Mouse (Mus musculus) CH12.LX (cell line): Measurements from ENCODE around the gene Stx8.

Source experiments
- BHLHE40 ChIP-seq: IDR thresholded peaks from 2 replicates; pipeline ENCODE4 v1.6.1; 2011; ENCODE audit warnings: mild to moderate bottlenecking, low read depth, low read length, improper control_type of control experiment
- CHD2 ChIP-seq: IDR thresholded peaks from 2 replicates; pipeline ENCODE4 v1.6.1; 2011; ENCODE audit warnings: low read length, improper control_type of control experiment
- CTCF ChIP-seq, 2 experiments: IDR thresholded peaks in 1 of 2; conservative IDR thresholded peaks in 1 of 2; 2 replicates each; pipeline ENCODE4 v1.5.1; 2011 to 2012; ENCODE audit warnings: low read depth in 2 of 2, low read length in 2 of 2, improper control_type of control experiment in 1 of 2, inconsistent platforms in 1 of 2, mild to moderate bottlenecking in 1 of 2, moderate library complexity in 1 of 2
- E2F4 ChIP-seq: IDR thresholded peaks from 2 replicates; pipeline ENCODE4 v1.6.1; 2011; ENCODE audit warnings: low read depth, low read length, improper control_type of control experiment; ENCODE audit not compliant: insufficient replicate concordance
- GABPA ChIP-seq: IDR thresholded peaks from 2 replicates; pipeline ENCODE4 v1.6.1; 2012; ENCODE audit warnings: low read depth, low read length, improper control_type of control experiment, inconsistent platforms; ENCODE audit not compliant: insufficient replicate concordance
- NELFE ChIP-seq: IDR thresholded peaks from 2 replicates; pipeline ENCODE4 v1.6.1; 2011; ENCODE audit warnings: low read depth, low read length, improper control_type of control experiment
- PAX5 ChIP-seq: IDR thresholded peaks from 2 replicates; pipeline ENCODE4 v1.6.1; 2012; ENCODE audit warnings: low read length, inconsistent platforms, mixed read lengths
- POLR2A ChIP-seq: IDR thresholded peaks from 2 replicates; pipeline ENCODE4 v1.6.1; 2011; ENCODE audit warnings: low read depth, mild to moderate bottlenecking, improper control_type of control experiment, low read length
- POLR2AphosphoS2 ChIP-seq: IDR thresholded peaks from 2 replicates; pipeline ENCODE4 v1.6.1; 2011; ENCODE audit warnings: low read depth, low read length, improper control_type of control experiment
- TBP ChIP-seq: conservative IDR thresholded peaks from 2 replicates; pipeline ENCODE4 v1.6.1; 2011; ENCODE audit warnings: low read depth, low read length, improper control_type of control experiment
- USF1 ChIP-seq: IDR thresholded peaks from 2 replicates; pipeline ENCODE4 v1.6.1; 2014; ENCODE audit warnings: low read depth, mild to moderate bottlenecking, inconsistent platforms, low read length, improper control_type of control experiment
- USF2 ChIP-seq: conservative IDR thresholded peaks from 2 replicates; pipeline ENCODE4 v1.6.1; 2011; ENCODE audit warnings: low read depth, low read length, improper control_type of control experiment
- ZC3H11A ChIP-seq: IDR thresholded peaks from 2 replicates; pipeline ENCODE4 v1.6.1; 2012; ENCODE audit warnings: low read depth, mild to moderate bottlenecking, inconsistent platforms, low read length, improper control_type of control experiment

DNA sequence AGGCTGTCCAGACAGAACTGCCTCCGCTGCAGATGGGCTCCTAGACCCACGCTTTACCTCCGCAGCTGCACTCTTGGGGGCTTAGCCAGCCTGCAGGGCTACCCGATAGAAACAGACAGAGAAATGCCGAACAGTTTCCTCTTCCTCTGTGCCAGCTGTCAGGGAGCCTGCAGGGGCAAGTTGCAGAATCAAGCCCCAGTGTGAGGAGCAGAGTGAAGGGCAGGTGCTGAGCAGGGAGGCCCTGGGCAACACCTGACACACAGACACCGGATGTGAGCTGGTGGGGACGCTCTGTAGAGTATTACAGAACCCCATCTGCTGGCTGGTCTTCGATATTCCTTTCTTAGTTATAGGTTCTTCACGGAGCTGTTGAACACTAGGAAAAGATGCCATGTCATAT is 160.1 kb downstream of the Stx8 start:
- TF ChIP-seq POLR2A, result no peak
- TF ChIP-seq CHD2, result no peak
- no peak for TF ChIP-seq ZC3H11A
- TF ChIP-seq E2F4, result no peak
- no peak for TF ChIP-seq CTCF (conservative IDR thresholded peaks at IDR 0.05 in 1 of 2, IDR thresholded peaks at IDR 0.05 in 1 of 2; ENCODE audit: low read depth in 2 of 2, low read length in 2 of 2)
- no peak for TF ChIP-seq USF1
- TF ChIP-seq TBP, result no peak
- no peak for TF ChIP-seq PAX5
- TF ChIP-seq NELFE, result no peak
- TF ChIP-seq USF2, result no peak
- TF ChIP-seq BHLHE40, result no peak
- TF ChIP-seq GABPA, result no peak
- TF ChIP-seq POLR2AphosphoS2, result no peak
